Mouse (Mus musculus) stomach, postnatal 0 days (tissue): ENCODE measurements around the gene Myrf.

Experiments used
- CTCF ChIP-seq: IDR thresholded peaks from 2 replicates; pipeline ENCODE4 v1.5.1; 2016; ENCODE audit warnings: antibody characterized with exemption, low read depth, mild to moderate bottlenecking, moderate library complexity
- EP300 ChIP-seq: optimal IDR thresholded peaks from 2 replicates; pipeline ENCODE3; 2016; ENCODE audit warnings: antibody characterized with exemption

DNA sequence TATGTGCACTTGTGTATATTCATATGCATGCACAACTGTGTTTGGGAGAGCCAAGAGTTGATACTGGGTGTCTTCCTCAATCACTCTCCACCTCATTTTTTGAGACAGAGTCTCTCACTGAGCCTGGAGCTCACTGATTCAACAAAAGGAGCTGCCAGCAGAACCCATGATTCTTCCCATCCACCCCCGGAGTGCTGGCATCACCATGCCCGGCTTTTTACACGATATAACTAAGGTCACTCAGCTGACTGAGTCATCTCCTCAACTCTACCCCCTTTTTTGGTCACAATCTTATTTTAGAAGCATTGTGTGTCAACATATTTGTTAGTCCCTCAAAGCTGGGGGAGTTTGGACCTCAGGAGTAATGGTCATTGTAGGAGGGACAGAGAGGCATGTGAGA is 76.7 kb downstream of the Myrf start:
- TF ChIP-seq CTCF = no peak
- TF ChIP-seq EP300 = no peak
